ENCODE assay signal across 7 mouse cellular contexts in genomic region chr14:55660636-55661035, GRCm38 (mm10). TPM values are rescaled to one million over a fixed set of nuclear protein-coding genes. Genes with fewer than 3 reads are reported as not detected.
DNase-seq lines count a peak whose midpoint lies in the region; ATAC-seq lines count a peak whose summit lies in the region.

No protein-coding gene starts in this region.

- H3K27me3 ChIP-seq in lung, embryonic 16.5 days (ENCODE audit: control insufficient read depth, insufficient read depth, low read depth, low read length): no peaks in the 10 kb centered on the region
- H3K27me3 ChIP-seq in intestine, embryonic 16.5 days (replicated peaks; ENCODE audit: control insufficient read depth, insufficient read depth, low read length): no peaks in the 10 kb centered on the region
- no peaks in the 10 kb centered on the region for H3K27me3 ChIP-seq in neural tube, embryonic 12.5 days (replicated peaks)

- no peak for DNase-seq in lung, postnatal 25 days (ENCODE audit: low spot score)
- DNase-seq in thymus, postnatal 10 days (ENCODE audit: low spot score in 2 of 2): no peak
- DNase-seq in ovary, postnatal 14 days (ENCODE audit: low spot score): no peak

- peaks cover 11% of the 10 kb centered on the region for H3K4me1 ChIP-seq in lung, embryonic 16.5 days (replicated peaks; ENCODE audit: control insufficient read depth, insufficient read depth, low read length)
- peaks cover 8% of the 10 kb centered on the region; the same call in 1 of the 2 replicates for H3K4me1 ChIP-seq in intestine, embryonic 16.5 days (ENCODE audit: control insufficient read depth, insufficient read depth, low read length)
- H3K4me1 ChIP-seq in neural tube, embryonic 12.5 days: no peaks in the 10 kb centered on the region; the same call in 1 of the 2 replicates

- peak overlapping the region; percentile 61 for H3K4me2 ChIP-seq in lung, embryonic 16.5 days (ENCODE audit: low read depth, low read length)
- no peak overlapping the region for H3K4me2 ChIP-seq in intestine, embryonic 16.5 days (ENCODE audit: low read depth, low read length)
- H3K4me2 ChIP-seq in neural tube, embryonic 12.5 days (replicated peaks): peak overlapping the region; percentile 61

- H3K9me3 ChIP-seq in lung, embryonic 16.5 days (ENCODE audit: control insufficient read depth, low read length): no peaks in the 10 kb centered on the region
- no peaks in the 10 kb centered on the region for H3K9me3 ChIP-seq in intestine, embryonic 16.5 days (ENCODE audit: control insufficient read depth, low read length)
- no peaks in the 10 kb centered on the region for H3K9me3 ChIP-seq in neural tube, embryonic 12.5 days

- H3K36me3 ChIP-seq in lung, embryonic 16.5 days (ENCODE audit: control insufficient read depth, insufficient read depth, low read length): peaks cover 19% of the 10 kb centered on the region
- 0 out of 2 replicates have a peak, but pooled peaks cover 6% of the 10 kb centered on the region for H3K36me3 ChIP-seq in intestine, embryonic 16.5 days (ENCODE audit: control insufficient read depth, insufficient read depth, low read length)
- H3K36me3 ChIP-seq in neural tube, embryonic 12.5 days: peaks cover 28% of the 10 kb centered on the region

- H3K9ac ChIP-seq in lung, embryonic 16.5 days (ENCODE audit: low read length): peak overlapping the region; percentile 70
- H3K9ac ChIP-seq in intestine, embryonic 16.5 days (ENCODE audit: low read depth, low read length): no peak overlapping the region
- no peak overlapping the region for H3K9ac ChIP-seq in neural tube, embryonic 12.5 days

- 46% methylated on average over 2 of the region's 2 CpGs for WGBS in lung, embryonic 16.5 days
- 52% methylated on average over 2 of the region's 2 CpGs for WGBS in intestine, embryonic 16.5 days
- 51% methylated on average over 2 of the region's 2 CpGs for WGBS in neural tube, embryonic 12.5 days

- peak; percentile 5; the same call in 1 of the 2 replicates for ATAC-seq in lung, embryonic 16.5 days (ENCODE audit: low read depth)
- ATAC-seq in erythroid progenitor cell, adult 5-6 weeks (replicated peaks; ENCODE audit: low FRiP score, poor library complexity, severe bottlenecking): 0 out of 2 replicates have a peak, but pooled peaks have one; percentile 12
- ATAC-seq in intestine, embryonic 16.5 days: no peak
- no peak for ATAC-seq in neural tube, embryonic 12.5 days (ENCODE audit: low FRiP score, low read depth)

- 0 out of 2 replicates have a peak overlapping the region, but pooled peaks have one; percentile 9 for H3K27ac ChIP-seq in lung, embryonic 16.5 days (ENCODE audit: low read length)
- no peak overlapping the region for H3K27ac ChIP-seq in intestine, embryonic 16.5 days (ENCODE audit: low read length)
- no peak overlapping the region for H3K27ac ChIP-seq in neural tube, embryonic 12.5 days

- peak overlapping the region; percentile 75 for H3K4me3 ChIP-seq in lung, embryonic 16.5 days (ENCODE audit: low read length)
- H3K4me3 ChIP-seq in intestine, embryonic 16.5 days (ENCODE audit: low read length): peak overlapping the region; percentile 72
- H3K4me3 ChIP-seq in neural tube, embryonic 12.5 days: no peak overlapping the region

RNA-seq across cellular contexts. Expression of gene Mdp1, which starts 0.3 kb away (rescaled TPM):
- 52.0 and 57.0 TPM in 2 replicates for polyA plus RNA-seq in lung, embryonic 16.5 days (2015; fragmentation: Nextera tagmentation; extraction: Ambion mirVana)
- 14.3 and 20.5 TPM in 2 replicates for total RNA-seq in erythroid progenitor cell, adult 5-6 weeks (2015; ENCODE audit: low replicate concordance)
- total RNA-seq in erythroid progenitor cell, adult 5-6 weeks (2017; ENCODE audit: low replicate concordance): 2.3 and 14.9 TPM in 2 replicates
- polyA plus RNA-seq in intestine, embryonic 16.5 days (2015; fragmentation: Nextera tagmentation; extraction: Ambion mirVana): 65.6 and 70.7 TPM in 2 replicates
- 70.1 and 71.0 TPM in 2 replicates for polyA plus RNA-seq in neural tube, embryonic 12.5 days (2016; fragmentation: Nextera tagmentation; extraction: Ambion mirVana)

RNA-seq across cellular contexts. Expression of gene Tssk4, which starts 10.7 kb away (rescaled TPM):
- 0.73 and 0.74 TPM in 2 replicates for polyA plus RNA-seq in lung, embryonic 16.5 days (2015; fragmentation: Nextera tagmentation; extraction: Ambion mirVana)
- total RNA-seq in erythroid progenitor cell, adult 5-6 weeks (2015; ENCODE audit: low replicate concordance): 6.5 TPM in 1 of 2 replicates, not detected in the other
- 1.3 and 2.5 TPM in 2 replicates for total RNA-seq in erythroid progenitor cell, adult 5-6 weeks (2017; ENCODE audit: low replicate concordance)
- 1.0 and 1.3 TPM in 2 replicates for polyA plus RNA-seq in intestine, embryonic 16.5 days (2015; fragmentation: Nextera tagmentation; extraction: Ambion mirVana)
- 0.53 and 0.77 TPM in 2 replicates for polyA plus RNA-seq in neural tube, embryonic 12.5 days (2016; fragmentation: Nextera tagmentation; extraction: Ambion mirVana)

RNA-seq across cellular contexts. Expression of gene Gmpr2, which starts 11.1 kb away (rescaled TPM):
- 62.2 and 67.1 TPM in 2 replicates for polyA plus RNA-seq in lung, embryonic 16.5 days (2015; fragmentation: Nextera tagmentation; extraction: Ambion mirVana)
- 1.7 and 3.6 TPM in 2 replicates for total RNA-seq in erythroid progenitor cell, adult 5-6 weeks (2015; ENCODE audit: low replicate concordance)
- 9.0 and 14.1 TPM in 2 replicates for total RNA-seq in erythroid progenitor cell, adult 5-6 weeks (2017; ENCODE audit: low replicate concordance)
- polyA plus RNA-seq in intestine, embryonic 16.5 days (2015; fragmentation: Nextera tagmentation; extraction: Ambion mirVana): 52.3 and 58.4 TPM in 2 replicates
- 60.7 and 61.6 TPM in 2 replicates for polyA plus RNA-seq in neural tube, embryonic 12.5 days (2016; fragmentation: Nextera tagmentation; extraction: Ambion mirVana)

RNA-seq across cellular contexts. Expression of gene Nedd8, which starts 11.3 kb away (rescaled TPM):
- 499 and 508 TPM in 2 replicates for polyA plus RNA-seq in lung, embryonic 16.5 days (2015; fragmentation: Nextera tagmentation; extraction: Ambion mirVana)
- 105 and 189 TPM in 2 replicates for total RNA-seq in erythroid progenitor cell, adult 5-6 weeks (2015; ENCODE audit: low replicate concordance)
- total RNA-seq in erythroid progenitor cell, adult 5-6 weeks (2017; ENCODE audit: low replicate concordance): 102 and 138 TPM in 2 replicates
- 464 and 495 TPM in 2 replicates for polyA plus RNA-seq in intestine, embryonic 16.5 days (2015; fragmentation: Nextera tagmentation; extraction: Ambion mirVana)
- polyA plus RNA-seq in neural tube, embryonic 12.5 days (2016; fragmentation: Nextera tagmentation; extraction: Ambion mirVana): 555 and 567 TPM in 2 replicates

RNA-seq across cellular contexts. Expression of gene Tm9sf1, which starts 17.0 kb away (rescaled TPM):
- polyA plus RNA-seq in lung, embryonic 16.5 days (2015; fragmentation: Nextera tagmentation; extraction: Ambion mirVana): 121 and 125 TPM in 2 replicates
- 39.8 and 58.4 TPM in 2 replicates for total RNA-seq in erythroid progenitor cell, adult 5-6 weeks (2015; ENCODE audit: low replicate concordance)
- total RNA-seq in erythroid progenitor cell, adult 5-6 weeks (2017; ENCODE audit: low replicate concordance): 47.0 and 64.3 TPM in 2 replicates
- polyA plus RNA-seq in intestine, embryonic 16.5 days (2015; fragmentation: Nextera tagmentation; extraction: Ambion mirVana): 131 and 133 TPM in 2 replicates
- 62.7 and 68.6 TPM in 2 replicates for polyA plus RNA-seq in neural tube, embryonic 12.5 days (2016; fragmentation: Nextera tagmentation; extraction: Ambion mirVana)

Comparison
In these comparisons a context has a peak if more than half of its experiments do, and no peak if none do; other contexts are left out.
1. ATAC-seq: peak in lung, embryonic 16.5 days (single experiment) and erythroid progenitor cell, adult 5-6 weeks (single experiment); none in intestine, embryonic 16.5 days (single experiment) and neural tube, embryonic 12.5 days (single experiment).